Comparison of ENCODE assay signal across 8 mouse cellular contexts in the genomic region with DNA sequence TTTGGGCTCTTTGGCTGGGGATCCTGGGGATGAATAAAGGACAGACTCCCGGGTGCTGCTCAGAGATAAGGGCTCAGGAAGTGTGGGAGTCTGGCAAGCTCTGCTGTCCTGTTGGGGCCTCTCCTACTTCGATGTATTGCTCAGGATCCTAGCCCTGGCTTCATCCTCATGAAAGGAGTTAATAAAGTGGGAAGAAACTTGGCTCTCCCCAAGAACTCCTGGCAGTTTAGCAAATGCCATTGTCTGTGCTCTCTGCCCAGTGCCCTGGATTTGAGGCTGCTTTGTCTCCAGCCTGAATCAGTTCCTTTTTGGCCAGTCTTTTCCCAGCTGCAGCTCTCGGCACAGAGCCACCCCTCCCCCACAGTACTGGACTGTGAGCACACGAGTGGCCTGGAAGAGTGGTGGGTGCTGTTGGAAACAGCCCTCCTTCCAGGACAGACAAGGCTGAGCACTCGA. TPM values are rescaled to one million over a fixed set of nuclear protein-coding genes. Genes with fewer than 3 reads are reported as not detected.
A peak's percentile ranks its signal among the peaks of the same experiment; 100 is the strongest.
DNase-seq lines count a peak whose midpoint lies in the region; ATAC-seq and TF ChIP-seq lines count a peak whose summit lies in the region.

No protein-coding gene starts in this region.

- H3K9ac ChIP-seq in heart, embryonic 11.5 days (ENCODE audit: low read depth, low read length), result peak overlapping the region; percentile 23; the same call in 1 of the 2 replicates
- H3K9ac ChIP-seq in kidney, embryonic 16.5 days (replicated peaks; ENCODE audit: low read length), result peak overlapping the region; percentile 6; the same call in 1 of the 2 replicates
- H3K9ac ChIP-seq in limb, embryonic 13.5 days, result peak overlapping the region; percentile 50
- peak overlapping the region; percentile 12; the same call in 1 of the 2 replicates for H3K9ac ChIP-seq in midbrain, embryonic 16.5 days (ENCODE audit: low read depth, low read length)

- WGBS in heart, embryonic 11.5 days (ENCODE audit: insufficient replicate concordance), result 4% methylated on average over 5 of the region's 5 CpGs
- whole genome bisulfite sequencing in kidney, embryonic 16.5 days, result 14% methylated on average over 5 of the region's 5 CpGs
- 28% methylated on average over 5 of the region's 5 CpGs for WGBS in limb, embryonic 13.5 days
- 0% methylated on average over 5 of the region's 5 CpGs for WGBS in midbrain, embryonic 16.5 days

- peak; percentile 40; the same call in 1 of the 2 replicates for ATAC-seq in heart, embryonic 11.5 days (replicated peaks; ENCODE audit: insufficient number of reproducible peaks, low FRiP score, low TSS enrichment)
- peak; percentile 76 for ATAC-seq in kidney, embryonic 16.5 days (ENCODE audit: low FRiP score, low TSS enrichment)
- ATAC-seq in limb, embryonic 13.5 days (ENCODE audit: low FRiP score, low read depth), result no peak
- peak; percentile 87 for ATAC-seq in midbrain, embryonic 16.5 days
- ATAC-seq in megakaryocyte-erythroid progenitor cell, adult 5-6 weeks (replicated peaks; ENCODE audit: low FRiP score, low TSS enrichment, poor library complexity, severe bottlenecking), result no peak; the same call in 1 of the 2 replicates

- H3K36me3 ChIP-seq in heart, embryonic 11.5 days (ENCODE audit: control insufficient read depth, insufficient read depth, low read length), result peaks cover 3% of the 10 kb centered on the region
- no peaks in the 10 kb centered on the region for H3K36me3 ChIP-seq in kidney, embryonic 16.5 days (ENCODE audit: insufficient read depth, low read length)
- H3K36me3 ChIP-seq in limb, embryonic 13.5 days, result peaks cover 43% of the 10 kb centered on the region
- H3K36me3 ChIP-seq in midbrain, embryonic 16.5 days (ENCODE audit: control insufficient read depth, insufficient read depth, low read length), result peaks cover 30% of the 10 kb centered on the region

- peak overlapping the region; percentile 7; the same call in 1 of the 2 replicates for H3K4me3 ChIP-seq in brown adipose tissue, adult 24 weeks (ENCODE audit: insufficient read depth, low read depth, low read length)
- no peak overlapping the region for H3K4me3 ChIP-seq in embryonic fibroblast, embryonic 13.5 days (ENCODE audit: insufficient read depth, low read length)
- no peak overlapping the region for H3K4me3 ChIP-seq in heart, embryonic 11.5 days (ENCODE audit: low read depth, low read length)
- H3K4me3 ChIP-seq in kidney, embryonic 16.5 days (ENCODE audit: low read length), result no peak overlapping the region
- no peak overlapping the region for H3K4me3 ChIP-seq in limb, embryonic 13.5 days
- no peak overlapping the region for H3K4me3 ChIP-seq in midbrain, embryonic 16.5 days (ENCODE audit: low read depth, low read length)

- H3K4me1 ChIP-seq in brown adipose tissue, adult 24 weeks (ENCODE audit: control insufficient read depth, insufficient read depth, insufficient read length, low read length), result peaks cover 8% of the 10 kb centered on the region
- peaks cover 14% of the 10 kb centered on the region for H3K4me1 ChIP-seq in embryonic fibroblast, embryonic 13.5 days (ENCODE audit: control insufficient read depth, insufficient read depth, low read length)
- peaks cover 13% of the 10 kb centered on the region for H3K4me1 ChIP-seq in heart, embryonic 11.5 days (ENCODE audit: control insufficient read depth, insufficient read depth, low read length)
- H3K4me1 ChIP-seq in kidney, embryonic 16.5 days (ENCODE audit: insufficient read depth, low read length), result peaks cover 14% of the 10 kb centered on the region
- H3K4me1 ChIP-seq in limb, embryonic 13.5 days, result peaks cover 10% of the 10 kb centered on the region; the same call in 1 of the 2 replicates
- peaks cover 36% of the 10 kb centered on the region for H3K4me1 ChIP-seq in midbrain, embryonic 16.5 days (ENCODE audit: control insufficient read depth, insufficient read depth, low read length)

- no peaks in the 10 kb centered on the region for H3K27me3 ChIP-seq in heart, embryonic 11.5 days (ENCODE audit: control insufficient read depth, insufficient read depth, low read length)
- no peaks in the 10 kb centered on the region for H3K27me3 ChIP-seq in kidney, embryonic 16.5 days (ENCODE audit: insufficient read depth, low read length)
- no peaks in the 10 kb centered on the region for H3K27me3 ChIP-seq in limb, embryonic 13.5 days
- H3K27me3 ChIP-seq in midbrain, embryonic 16.5 days (ENCODE audit: control insufficient read depth, insufficient read depth, low read depth, low read length), result no peaks in the 10 kb centered on the region

- TF ChIP-seq CTCF in embryonic fibroblast, embryonic 13.5 days (IDR thresholded peaks at IDR 0.05; ENCODE audit: borderline replicate concordance, insufficient read depth, low read length), result no peak

- peak; percentile 89 for DNase-seq in testis, postnatal 10 days (ENCODE audit: low spot score)

- no peak for TF ChIP-seq POLR2A in embryonic fibroblast, embryonic 13.5 days (IDR thresholded peaks at IDR 0.05; ENCODE audit: low read depth, low read length)

- 0 out of 2 replicates have a peak overlapping the region, but pooled peaks have one; percentile 9 for H3K27ac ChIP-seq in brown adipose tissue, adult 24 weeks (replicated peaks; ENCODE audit: low read depth, low read length)
- H3K27ac ChIP-seq in embryonic fibroblast, embryonic 13.5 days (ENCODE audit: insufficient read depth, low read length), result peak overlapping the region; percentile 49
- peak overlapping the region; percentile 79 for H3K27ac ChIP-seq in heart, embryonic 11.5 days (ENCODE audit: low read depth, low read length)
- peak overlapping the region; percentile 69 for H3K27ac ChIP-seq in kidney, embryonic 16.5 days (ENCODE audit: low read length)
- H3K27ac ChIP-seq in limb, embryonic 13.5 days, result peak overlapping the region; percentile 44; the same call in 1 of the 2 replicates
- peak overlapping the region; percentile 79 for H3K27ac ChIP-seq in midbrain, embryonic 16.5 days (ENCODE audit: low read length)

- no peaks in the 10 kb centered on the region for H3K9me3 ChIP-seq in heart, embryonic 11.5 days (replicated peaks; ENCODE audit: control insufficient read depth, low read length)
- no peaks in the 10 kb centered on the region for H3K9me3 ChIP-seq in kidney, embryonic 16.5 days (ENCODE audit: low read length)
- H3K9me3 ChIP-seq in limb, embryonic 13.5 days, result no peaks in the 10 kb centered on the region
- no peaks in the 10 kb centered on the region for H3K9me3 ChIP-seq in midbrain, embryonic 16.5 days (replicated peaks; ENCODE audit: control insufficient read depth, low read length, poor library complexity, severe bottlenecking)

- H3K4me2 ChIP-seq in heart, embryonic 11.5 days, result peak overlapping the region; percentile 29; the same call in 1 of the 2 replicates
- H3K4me2 ChIP-seq in kidney, embryonic 16.5 days (replicated peaks; ENCODE audit: low read depth, low read length), result no peak overlapping the region
- H3K4me2 ChIP-seq in limb, embryonic 13.5 days (replicated peaks), result no peak overlapping the region
- H3K4me2 ChIP-seq in midbrain, embryonic 16.5 days (ENCODE audit: low read length), result no peak overlapping the region; the same call in 1 of the 2 replicates

RNA-seq across cellular contexts. Expression of a gene that starts 16.9 kb away (rescaled TPM):
- polyA plus RNA-seq in brown adipose tissue, adult 24 weeks (2012; ENCODE audit: insufficient read depth, insufficient read length, missing spikeins), result 3.3 and 6.7 TPM in 2 replicates
- polyA plus RNA-seq in embryonic fibroblast, embryonic 13.5 days (2011; ENCODE audit: insufficient read length, low read depth, missing spikeins), result 18.9 and 29.2 TPM in 2 replicates
- polyA plus RNA-seq in heart, embryonic 11.5 days (2014; fragmentation: Nextera tagmentation; extraction: Ambion mirVana), result 11.8 and 15.8 TPM in 2 replicates
- 12.6 and 13.7 TPM in 2 replicates for polyA plus RNA-seq in kidney, embryonic 16.5 days (2015; fragmentation: Nextera tagmentation; extraction: Ambion mirVana)
- polyA plus RNA-seq in limb, embryonic 13.5 days (2015; fragmentation: Nextera tagmentation; extraction: Ambion mirVana), result 24.0 and 27.0 TPM in 2 replicates
- polyA plus RNA-seq in midbrain, embryonic 16.5 days (2015; fragmentation: Nextera tagmentation; extraction: Ambion mirVana), result 217 and 225 TPM in 2 replicates
- total RNA-seq in megakaryocyte-erythroid progenitor cell, adult 5-6 weeks (2014; fragmentation: Nextera tagmentation), result 0.22 and 1.5 TPM in 2 replicates
- total RNA-seq in megakaryocyte-erythroid progenitor cell, adult 5-6 weeks (2017), result 0.19 and 1.1 TPM in 2 replicates

RNA-seq across cellular contexts. Expression of a gene that starts 41.4 kb away (rescaled TPM):
- polyA plus RNA-seq in brown adipose tissue, adult 24 weeks (2012; ENCODE audit: insufficient read depth, insufficient read length, missing spikeins), result 22.5 and 27.8 TPM in 2 replicates
- 52.1 and 57.8 TPM in 2 replicates for polyA plus RNA-seq in embryonic fibroblast, embryonic 13.5 days (2011; ENCODE audit: insufficient read length, low read depth, missing spikeins)
- 49.7 and 50.4 TPM in 2 replicates for polyA plus RNA-seq in heart, embryonic 11.5 days (2014; fragmentation: Nextera tagmentation; extraction: Ambion mirVana)
- 59.5 and 59.6 TPM in 2 replicates for polyA plus RNA-seq in kidney, embryonic 16.5 days (2015; fragmentation: Nextera tagmentation; extraction: Ambion mirVana)
- 50.1 and 51.1 TPM in 2 replicates for polyA plus RNA-seq in limb, embryonic 13.5 days (2015; fragmentation: Nextera tagmentation; extraction: Ambion mirVana)
- polyA plus RNA-seq in midbrain, embryonic 16.5 days (2015; fragmentation: Nextera tagmentation; extraction: Ambion mirVana), result 59.4 and 65.6 TPM in 2 replicates
- total RNA-seq in megakaryocyte-erythroid progenitor cell, adult 5-6 weeks (2014; fragmentation: Nextera tagmentation), result 16.7 and 20.0 TPM in 2 replicates
- total RNA-seq in megakaryocyte-erythroid progenitor cell, adult 5-6 weeks (2017), result 9.6 and 22.3 TPM in 2 replicates

Comparison
In these comparisons a context has a peak if more than half of its experiments do, and no peak if none do; other contexts are left out.
1. H3K27ac ChIP-seq: peak in every context shown above with its lines; median percentile 79 in heart, embryonic 11.5 days; 79 in midbrain, embryonic 16.5 days; 69 in kidney, embryonic 16.5 days; 49 in embryonic fibroblast, embryonic 13.5 days; 44 in limb, embryonic 13.5 days; 9 in brown adipose tissue, adult 24 weeks.
2. ATAC-seq: peak in heart, embryonic 11.5 days (single experiment), kidney, embryonic 16.5 days (single experiment) and midbrain, embryonic 16.5 days (single experiment); none in limb, embryonic 13.5 days (single experiment) and megakaryocyte-erythroid progenitor cell, adult 5-6 weeks (single experiment).
3. Peak in every context shown above with its lines, with median percentiles within 50 percentile points of each other: H3K9ac ChIP-seq.